Mouse (Mus musculus): ENCODE data around the gene Trpc2. TPM values are rescaled to one million over a fixed set of nuclear protein-coding genes. Genes with fewer than 3 reads are reported as not detected.

Trpc2 gene
- polyA plus RNA-seq, 1 experiment from 2014 or later, result not detected

Other genes starting within 250 kb of the Trpc2 start
- gene Inppl1, start 244.9 kb upstream of the Trpc2 start, polyA plus RNA-seq (2014; fragmentation: Nextera tagmentation; extraction: Ambion mirVana), result 6.6 and 9.3 TPM in 2 replicates
- 3.5 TPM in 1 of 2 replicates, not detected in the other for gene Folr2, start 225.9 kb upstream of the Trpc2 start, polyA plus RNA-seq (2014; fragmentation: Nextera tagmentation; extraction: Ambion mirVana)
- gene Anapc15, start 219.4 kb upstream of the Trpc2 start, polyA plus RNA-seq (2014; fragmentation: Nextera tagmentation; extraction: Ambion mirVana), result 61.0 and 77.4 TPM in 2 replicates
- 1.1 and 1.4 TPM in 2 replicates for gene Folr1, start 212.3 kb upstream of the Trpc2 start, polyA plus RNA-seq (2014; fragmentation: Nextera tagmentation; extraction: Ambion mirVana)
- 134 and 147 TPM in 2 replicates for gene Lamtor1, start 177.2 kb upstream of the Trpc2 start, polyA plus RNA-seq (2014; fragmentation: Nextera tagmentation; extraction: Ambion mirVana)
- gene Tomt, start 176.8 kb upstream of the Trpc2 start, polyA plus RNA-seq (2014; fragmentation: Nextera tagmentation; extraction: Ambion mirVana), result 0.25 and 0.31 TPM in 2 replicates
- gene Lrrc51, start 149.2 kb upstream of the Trpc2 start, polyA plus RNA-seq (2014; fragmentation: Nextera tagmentation; extraction: Ambion mirVana), result 7.2 and 8.3 TPM in 2 replicates
- gene Numa1, start 149.0 kb upstream of the Trpc2 start, polyA plus RNA-seq (2014; fragmentation: Nextera tagmentation; extraction: Ambion mirVana), result 52.4 and 54.0 TPM in 2 replicates
- gene Il18bp, start 64.4 kb upstream of the Trpc2 start, polyA plus RNA-seq (2014; fragmentation: Nextera tagmentation; extraction: Ambion mirVana), result 3.5 and 4.7 TPM in 2 replicates
- 31.3 and 35.4 TPM in 2 replicates for gene Rnf121, start 17.6 kb upstream of the Trpc2 start, polyA plus RNA-seq (2014; fragmentation: Nextera tagmentation; extraction: Ambion mirVana)
- 20.3 and 22.0 TPM in 2 replicates for gene Xndc1, start 17.6 kb upstream of the Trpc2 start, polyA plus RNA-seq (2014; fragmentation: Nextera tagmentation; extraction: Ambion mirVana)
- 0.98 and 1.5 TPM in 2 replicates for gene Xntrpc, start 17.4 kb upstream of the Trpc2 start, polyA plus RNA-seq (2014; fragmentation: Nextera tagmentation; extraction: Ambion mirVana)
- 0.50 and 0.58 TPM in 2 replicates for gene Art1, start 18.6 kb downstream of the Trpc2 start, polyA plus RNA-seq (2014; fragmentation: Nextera tagmentation; extraction: Ambion mirVana)
- 0.13 TPM in 1 of 2 replicates, not detected in the other for gene Art5, start 26.4 kb downstream of the Trpc2 start, polyA plus RNA-seq (2014; fragmentation: Nextera tagmentation; extraction: Ambion mirVana)
- gene Chrna10, start 33.7 kb downstream of the Trpc2 start, polyA plus RNA-seq (2014; fragmentation: Nextera tagmentation; extraction: Ambion mirVana), result 0.21 TPM in 1 of 2 replicates, not detected in the other
- gene Nup98, start 127.1 kb downstream of the Trpc2 start, polyA plus RNA-seq (2014; fragmentation: Nextera tagmentation; extraction: Ambion mirVana), result 26.8 and 29.0 TPM in 2 replicates
- gene Pgap2, start 127.1 kb downstream of the Trpc2 start, polyA plus RNA-seq (2014; fragmentation: Nextera tagmentation; extraction: Ambion mirVana), result 57.4 and 59.2 TPM in 2 replicates
- gene Rhog, start 172.9 kb downstream of the Trpc2 start, polyA plus RNA-seq (2014; fragmentation: Nextera tagmentation; extraction: Ambion mirVana), result 11.4 and 19.4 TPM in 2 replicates
- 12.1 and 17.5 TPM in 2 replicates for gene Stim1, start 184.7 kb downstream of the Trpc2 start, polyA plus RNA-seq (2014; fragmentation: Nextera tagmentation; extraction: Ambion mirVana)